Mouse (Mus musculus) left cerebral cortex, adult 18-20 months (tissue): ENCODE measurements around the gene Sept8. TPM values are rescaled to one million over a fixed set of nuclear protein-coding genes. Genes with fewer than 3 reads are reported as not detected.

ENCODE experiments used
- DNase-seq, 2 experiments: peaks; one replicate each; pipeline ENCODE4 v3.0.0; 2021 to 2022; ENCODE audit warnings: low spot score in 2 of 2, mixed read lengths in 1 of 2
- long read RNA-seq, 2 experiments: library from polyadenylated mRNA; stranded (forward); transcript quantifications; one replicate each; pipeline ENCODE4 v2.0.0; 2021
- total RNA-seq, 2 experiments: library from RNA; stranded (reverse); gene quantifications; 2 replicates each; pipeline ENCODE4 v1.2.3; 2021

Sept8 gene
- 100 to 1,000 TPM; 288 to 309 TPM for total RNA-seq
- long read RNA-seq, experiment 1, full-length matches to known transcripts: 159 of 327 reads
- long read RNA-seq, experiment 1, partial matches to known transcripts: 18 of 327 reads
- long read RNA-seq, experiment 1, other reads (novel, unspliced or antisense): 150 of 327 reads
- long read RNA-seq, experiment 2, full-length matches to known transcripts: 112 of 230 reads
- long read RNA-seq, experiment 2, partial matches to known transcripts: 13 of 230 reads
- long read RNA-seq, experiment 2, other reads (novel, unspliced or antisense): 105 of 230 reads

- DNase-seq: peak; percentile 59 to 72
Observed at GRCm38 (mm10) chr11:53519207-53520121, at the start of gene Sept8. Gene Sept8 (plus strand): TSS chr11:53519257.

GRCm38 (mm10) chr11:53469294-53469967 is 49.6 kb upstream of the Sept8 start:
- peak in 1 of 2 experiments; percentile 57 for DNase-seq

GRCm38 (mm10) chr11:53469968-53470695 is 48.9 kb upstream of the Sept8 start, which contains the start of gene Gm9837:
Gene Gm9837 (minus strand): TSS chr11:53470479.
- peak; percentile 93 to 97 for DNase-seq

DNA sequence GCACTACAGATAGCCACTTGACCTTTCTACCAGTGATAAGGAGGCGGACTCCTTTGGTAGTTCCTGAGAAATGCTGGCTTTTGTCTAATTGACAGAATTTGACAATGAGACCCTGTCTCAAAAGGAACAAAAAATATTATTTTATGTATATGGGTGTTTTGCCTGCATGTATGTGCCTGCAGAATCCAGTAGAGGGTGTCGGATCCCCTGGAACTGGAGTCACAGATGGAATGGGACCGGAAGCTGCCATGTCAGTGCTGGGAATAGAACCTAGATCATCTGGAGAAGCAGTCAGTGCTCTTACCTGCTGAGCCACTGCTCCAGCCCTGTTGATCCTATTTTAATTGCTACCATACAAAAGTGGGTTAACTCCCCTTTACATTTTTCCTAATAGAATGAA is 46.3 kb upstream of the Sept8 start:
- no peak for DNase-seq

DNA sequence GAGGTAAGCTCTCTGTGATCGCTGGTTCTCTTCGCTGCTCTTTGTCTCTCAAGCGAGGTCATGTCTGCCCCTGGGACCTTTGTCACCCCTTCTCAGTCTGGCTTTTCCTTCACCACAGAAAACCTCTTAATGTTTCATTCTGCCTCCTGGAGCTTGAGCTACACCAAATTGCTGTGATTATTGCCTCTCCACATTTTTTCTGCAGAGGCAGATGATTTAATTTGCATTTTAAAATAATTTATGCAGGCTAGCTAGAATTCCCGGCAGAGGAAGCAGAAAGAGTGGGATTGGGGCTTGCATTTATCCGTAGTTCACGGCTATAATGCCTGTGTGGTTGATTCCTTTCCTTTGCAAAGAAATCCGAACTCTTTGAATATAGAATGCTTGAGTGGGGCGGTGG is 43.4 kb upstream of the Sept8 start:
- peak in 1 of 2 experiments; percentile 18 for DNase-seq

DNA sequence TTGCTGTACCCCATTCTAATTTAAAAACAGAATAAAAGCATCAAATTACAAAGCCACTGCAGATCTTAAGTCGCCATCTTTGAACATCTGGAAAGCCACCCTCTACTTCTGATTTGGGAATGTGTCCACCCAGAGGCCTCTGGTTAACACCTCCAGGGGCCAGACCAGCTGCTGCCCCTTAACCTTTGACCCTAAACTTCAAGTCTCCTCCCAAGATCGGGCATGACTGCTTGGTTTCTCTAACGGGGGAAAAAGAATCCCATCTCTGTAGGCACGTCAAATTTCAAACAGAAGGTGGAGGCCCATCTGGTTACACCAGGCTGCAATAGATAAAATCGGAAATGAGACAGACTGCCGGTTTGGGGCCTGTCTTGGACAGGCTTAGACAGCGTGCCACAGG is 41.2 kb upstream of the Sept8 start:
- DNase-seq: no peak

DNA sequence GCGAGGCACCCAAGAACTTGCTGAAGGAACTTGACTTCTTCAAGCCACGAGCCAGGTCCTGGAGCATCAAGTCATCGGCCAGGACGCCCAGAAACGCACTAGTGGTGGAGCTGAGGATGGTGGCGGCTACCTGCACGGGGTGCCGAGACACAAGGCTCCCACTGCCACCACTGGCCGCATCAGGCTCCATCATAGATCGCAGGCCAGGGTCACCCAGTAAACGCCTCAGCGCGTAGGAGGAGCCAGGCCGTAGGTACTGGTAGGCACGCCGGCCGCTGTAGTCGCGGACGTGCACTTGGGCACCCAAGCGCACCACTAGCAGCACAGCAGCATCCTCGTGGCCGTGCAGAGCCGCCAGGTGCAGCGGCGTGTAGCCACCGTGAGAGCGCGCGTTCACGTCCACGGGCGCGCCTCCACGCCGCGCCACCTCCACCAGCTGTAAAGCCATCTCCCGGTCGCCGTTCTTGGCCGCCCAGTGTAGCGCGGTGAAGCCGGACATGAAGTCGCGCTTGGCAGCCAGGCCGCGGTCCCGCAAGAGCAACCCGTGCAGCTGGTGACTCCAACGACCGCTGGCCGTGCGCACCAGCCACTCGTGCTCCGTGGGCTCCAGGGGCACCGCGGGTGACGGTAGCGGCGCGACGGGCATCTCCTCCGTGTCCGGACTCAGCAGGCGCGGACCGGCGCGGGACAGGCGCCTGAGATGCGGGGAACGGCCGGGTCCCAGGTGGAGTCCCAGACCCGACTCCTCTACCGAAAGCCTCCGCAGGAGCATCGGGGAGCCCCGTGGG is 40.5 kb upstream of the Sept8 start:
- peak in 1 of 2 experiments; percentile 45 for DNase-seq

GRCm38 (mm10) chr11:53479171-53479782 is 39.8 kb upstream of the Sept8 start:
- DNase-seq: peak in 1 of 2 experiments; percentile 60

- DNase-seq: peak; percentile 60 to 74
Observed at GRCm38 (mm10) chr11:53479783-53480301, 39.2 kb upstream of the Sept8 start, which contains the start of the genes Gm9945 and Sowaha. Gene Gm9945 (plus strand): TSS chr11:53480166. Gene Sowaha (minus strand): TSS chr11:53480274.

- no peak for DNase-seq
Observed at GRCm38 (mm10) chr11:53481088-53481730, 37.8 kb upstream of the Sept8 start.

- no peak for DNase-seq
Observed at GRCm38 (mm10) chr11:53483159-53483891, 35.7 kb upstream of the Sept8 start.

DNA sequence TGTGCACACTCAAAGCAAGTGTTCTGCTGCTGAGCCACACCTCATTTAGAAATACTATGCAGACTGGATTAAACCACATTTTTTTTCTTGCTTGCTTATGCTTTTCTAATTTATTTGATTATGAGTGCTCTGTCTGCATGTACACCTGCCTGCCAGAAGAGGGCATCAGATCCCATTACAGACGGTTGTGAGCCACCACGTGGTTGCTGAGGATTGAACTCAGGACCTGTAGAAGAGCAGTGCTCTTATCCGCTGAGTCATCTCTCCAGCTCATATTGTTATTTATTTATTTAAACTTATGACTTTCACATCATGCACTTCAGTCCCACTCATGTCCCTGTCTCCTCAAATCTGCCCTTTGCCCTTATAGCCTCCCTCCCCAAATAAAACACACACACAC is 33.3 kb upstream of the Sept8 start:
- no peak for DNase-seq

DNA sequence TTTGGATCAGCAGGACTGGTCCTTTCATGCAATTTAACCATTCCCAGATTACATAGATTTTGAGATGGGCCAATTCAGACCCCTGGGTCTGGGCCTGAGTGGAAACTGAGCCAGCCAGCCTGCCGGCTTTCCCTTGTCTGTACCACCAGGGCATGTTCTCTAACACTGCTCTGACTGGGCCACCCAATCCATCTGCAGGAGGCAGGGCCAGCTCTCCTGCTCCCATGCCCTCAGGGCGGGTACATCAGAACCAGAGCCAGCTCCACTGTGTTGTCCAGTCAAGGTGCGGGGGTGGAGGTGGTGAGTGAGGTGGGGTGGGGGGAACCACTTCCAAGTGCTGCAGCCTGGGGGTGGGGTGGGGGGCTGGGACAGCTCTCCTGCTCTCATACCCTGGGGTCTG is 32.7 kb upstream of the Sept8 start:
- DNase-seq: no peak

DNA sequence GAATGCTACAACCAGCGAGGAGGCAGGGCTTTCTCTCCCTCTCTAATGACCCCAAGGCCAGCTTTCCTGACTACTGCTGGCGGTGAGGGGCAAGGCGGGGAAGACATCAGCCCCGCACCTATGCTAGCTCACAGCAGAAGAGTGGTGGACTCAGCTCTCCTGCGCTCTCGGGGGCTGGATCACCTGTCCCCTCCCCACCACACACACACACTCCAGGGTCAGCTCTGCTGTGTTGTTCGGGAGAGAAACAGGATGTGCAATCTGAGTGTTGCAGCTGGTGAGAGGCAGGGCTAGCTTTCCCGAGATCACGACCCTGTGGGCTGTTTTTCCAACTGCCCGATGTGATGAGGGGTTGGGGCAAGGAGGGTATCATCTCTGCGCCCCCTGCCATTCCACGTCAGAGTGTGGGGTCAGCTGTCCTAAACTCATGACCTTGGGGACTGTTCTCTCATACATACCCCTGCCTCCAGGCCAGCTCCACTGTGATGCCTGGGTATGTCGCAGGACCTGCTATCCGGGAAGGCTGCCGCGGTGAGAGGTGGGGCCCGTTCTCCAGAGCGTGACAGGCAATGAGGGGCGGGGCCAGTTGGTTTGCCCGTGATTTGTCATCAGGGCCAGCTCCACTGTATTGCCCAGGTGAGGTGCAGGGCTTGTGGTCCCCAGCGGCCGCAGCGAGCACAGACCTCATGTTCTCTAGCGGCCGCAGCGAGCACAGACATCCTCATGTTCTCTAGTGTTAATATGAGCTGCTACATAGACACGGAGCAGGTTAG is 32.0 kb upstream of the Sept8 start:
- no peak for DNase-seq

- no peak for DNase-seq
Observed at GRCm38 (mm10) chr11:53489007-53489406, 30.1 kb upstream of the Sept8 start.

DNA sequence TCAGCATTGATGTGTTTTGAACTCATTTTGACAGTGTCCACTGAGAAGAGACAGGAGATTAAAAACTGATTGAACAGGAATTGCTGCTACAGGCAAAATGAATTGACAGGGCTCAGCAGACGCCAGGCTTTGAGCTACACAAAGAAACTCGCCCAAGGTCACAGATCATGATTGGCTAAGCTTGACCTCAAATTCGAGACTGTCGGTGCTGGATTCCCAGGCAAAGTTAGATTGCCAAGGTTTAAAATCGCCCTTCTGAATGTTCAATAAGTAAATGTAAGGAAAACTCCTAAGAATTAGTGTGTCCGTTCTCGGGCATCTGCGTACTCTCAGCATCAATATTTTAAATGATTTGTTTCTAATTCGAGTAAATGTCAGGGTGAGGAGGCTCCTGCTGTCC is 29.6 kb upstream of the Sept8 start:
- DNase-seq: no peak

DNA sequence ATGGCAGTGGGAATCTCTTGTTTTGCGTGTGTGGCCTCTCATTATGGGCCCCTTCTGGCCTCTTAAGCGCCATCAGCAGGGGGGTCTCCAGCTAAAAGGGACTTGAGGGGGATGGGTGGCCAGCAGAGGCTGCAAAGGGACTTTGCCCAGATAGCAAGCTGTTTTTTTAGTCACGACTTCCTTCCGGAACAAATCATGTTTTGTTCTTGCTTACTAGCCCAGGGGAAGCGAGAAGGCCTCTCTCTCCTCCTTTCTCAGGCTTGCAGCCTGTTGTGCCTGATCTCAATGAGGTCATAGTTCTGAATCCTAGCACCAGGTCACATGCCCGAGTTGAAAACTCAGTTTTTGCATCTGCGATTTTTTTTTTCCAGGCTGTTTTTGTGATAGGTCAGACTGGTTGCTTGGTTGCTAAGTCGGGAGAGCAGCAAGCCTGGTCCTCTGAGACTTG is 27.1 kb upstream of the Sept8 start:
- DNase-seq: no peak
